ENCODE assay signal across 8 mouse cellular contexts in the genomic region with DNA sequence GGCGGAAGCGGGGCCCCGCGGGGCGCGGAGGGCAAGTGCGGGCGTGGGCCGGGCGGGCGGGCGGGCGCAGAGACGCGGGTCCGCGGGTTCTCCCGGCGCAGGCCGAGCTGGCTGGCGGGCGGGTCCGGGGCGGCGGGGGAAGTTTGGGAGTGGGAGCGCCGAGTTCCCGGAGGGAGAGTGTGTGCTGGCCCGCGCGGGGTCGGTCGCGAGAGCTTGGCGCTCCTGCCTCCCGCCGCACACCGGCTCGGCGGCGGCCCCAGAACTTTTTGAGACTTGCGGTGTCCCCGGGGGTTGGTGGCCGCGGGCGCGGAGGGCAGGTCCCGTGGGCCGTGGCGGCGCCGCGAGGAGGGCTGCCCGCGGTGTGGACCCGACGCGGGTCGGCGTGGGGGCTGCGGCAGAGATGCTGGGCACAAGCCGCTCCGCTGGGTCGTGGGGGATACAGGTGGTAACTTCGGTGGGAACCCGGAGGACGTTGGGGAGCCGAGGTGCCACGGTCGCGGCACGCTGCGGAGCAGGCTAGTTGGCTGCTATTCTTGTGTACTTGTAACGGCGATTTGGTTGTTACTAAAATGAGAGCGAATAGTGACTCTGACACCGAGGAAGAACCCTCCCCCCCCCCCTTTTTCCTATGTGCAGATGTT. TPM values are rescaled to one million over a fixed set of nuclear protein-coding genes. Genes with fewer than 3 reads are reported as not detected.
DNase-seq lines count a peak whose midpoint lies in the region; ATAC-seq and TF ChIP-seq lines count a peak whose summit lies in the region.

No protein-coding gene starts in this region.

- no peak overlapping the region for H3K27ac ChIP-seq in bone marrow macrophage, adult 2 months (ENCODE audit: insufficient read depth, low read depth, low read length)
- peak overlapping the region; percentile 98 for H3K27ac ChIP-seq in forebrain, embryonic 15.5 days (replicated peaks)
- peak overlapping the region; percentile 97 for H3K27ac ChIP-seq in hindbrain, embryonic 16.5 days (ENCODE audit: low read depth, low read length)
- no peak overlapping the region for H3K27ac ChIP-seq in liver, adult 2 months (replicated peaks; ENCODE audit: insufficient read depth, low read depth, low read length)
- peak overlapping the region; percentile 96 for H3K27ac ChIP-seq in stomach, embryonic 16.5 days (ENCODE audit: low read length)

- ATAC-seq in cerebellum, adult (ENCODE audit: insufficient number of reproducible peaks, low FRiP score, low TSS enrichment) = no peak
- ATAC-seq in forebrain, embryonic 15.5 days (replicated peaks) = no peak
- no peak for ATAC-seq in hindbrain, embryonic 16.5 days
- ATAC-seq in stomach, embryonic 16.5 days (ENCODE audit: insufficient read depth, low FRiP score) = no peak

- H3K9me3 ChIP-seq in forebrain, embryonic 15.5 days = no peaks in the 10 kb centered on the region
- no peaks in the 10 kb centered on the region for H3K9me3 ChIP-seq in hindbrain, embryonic 16.5 days (ENCODE audit: control insufficient read depth, low read length)
- no peaks in the 10 kb centered on the region for H3K9me3 ChIP-seq in stomach, embryonic 16.5 days (replicated peaks; ENCODE audit: control insufficient read depth, low read length)

- DNase-seq in cerebellum, adult 11 months = peak; percentile 41
- no peak for DNase-seq in liver, adult 2 months (ENCODE audit: extremely low read depth, low read depth, low spot score)
- DNase-seq in neural tube, embryonic 10.5 days (ENCODE audit: extremely low spot score, low spot score) = peak; percentile 65

- under 1% methylated on average over 60 of the region's 77 CpGs for WGBS in forebrain, embryonic 15.5 days
- under 1% methylated on average over 40 of the region's 77 CpGs for WGBS in hindbrain, embryonic 16.5 days
- 1% methylated on average over 76 of the region's 77 CpGs for WGBS in liver, adult 2 months
- WGBS in stomach, embryonic 16.5 days = 2% methylated on average over 52 of the region's 77 CpGs

- peaks cover 10% of the 10 kb centered on the region; the same call in 1 of the 2 replicates for H3K4me1 ChIP-seq in bone marrow macrophage, adult 2 months (ENCODE audit: control insufficient read depth, insufficient read depth, low read length)
- peaks cover 34% of the 10 kb centered on the region for H3K4me1 ChIP-seq in forebrain, embryonic 15.5 days
- peaks cover 16% of the 10 kb centered on the region for H3K4me1 ChIP-seq in hindbrain, embryonic 16.5 days (ENCODE audit: control insufficient read depth, insufficient read depth, low read depth, low read length)
- H3K4me1 ChIP-seq in liver, adult 2 months (ENCODE audit: control insufficient read depth, insufficient read depth, low read length) = no peaks in the 10 kb centered on the region
- H3K4me1 ChIP-seq in stomach, embryonic 16.5 days (ENCODE audit: control insufficient read depth, insufficient read depth, low read length) = peaks cover 13% of the 10 kb centered on the region

- H3K4me3 ChIP-seq in bone marrow macrophage, adult 2 months (ENCODE audit: insufficient read depth, low read length) = peak overlapping the region; percentile 85
- peak overlapping the region; percentile 97 for H3K4me3 ChIP-seq in forebrain, embryonic 15.5 days
- peak overlapping the region; percentile 96 for H3K4me3 ChIP-seq in hindbrain, embryonic 16.5 days (ENCODE audit: low read length)
- peak overlapping the region; percentile 98 for H3K4me3 ChIP-seq in liver, adult 2 months (ENCODE audit: insufficient read depth, low read depth, low read length)
- H3K4me3 ChIP-seq in stomach, embryonic 16.5 days (replicated peaks; ENCODE audit: low read length) = peak overlapping the region; percentile 91

- TF ChIP-seq CTCF in bone marrow macrophage, adult 2 months (IDR thresholded peaks at IDR 0.05; ENCODE audit: low read depth, low read length) = no peak
- no peak for TF ChIP-seq CTCF in liver, adult 2 months (IDR thresholded peaks at IDR 0.05; ENCODE audit: low read depth, low read length)

- peak overlapping the region; percentile 94 for H3K9ac ChIP-seq in forebrain, embryonic 15.5 days (replicated peaks)
- peak overlapping the region; percentile 88 for H3K9ac ChIP-seq in hindbrain, embryonic 16.5 days (ENCODE audit: low read depth, low read length)
- peak overlapping the region; percentile 94 for H3K9ac ChIP-seq in liver, adult 2 months (ENCODE audit: low read depth, low read length)
- peak overlapping the region; percentile 95 for H3K9ac ChIP-seq in stomach, embryonic 16.5 days (ENCODE audit: low read length)

- no peak for TF ChIP-seq POLR2A in bone marrow macrophage, adult 2 months (IDR thresholded peaks at IDR 0.05; ENCODE audit: borderline replicate concordance, low read depth, low read length)
- no peak for TF ChIP-seq POLR2A in liver, adult 2 months (IDR thresholded peaks at IDR 0.05; ENCODE audit: extremely low read depth, insufficient read depth, low read length)

- no peaks in the 10 kb centered on the region for H3K36me3 ChIP-seq in forebrain, embryonic 15.5 days
- no peaks in the 10 kb centered on the region for H3K36me3 ChIP-seq in hindbrain, embryonic 16.5 days (ENCODE audit: control insufficient read depth, insufficient read depth, low read length)
- no peaks in the 10 kb centered on the region for H3K36me3 ChIP-seq in liver, adult 2 months (ENCODE audit: control insufficient read depth, insufficient read depth, low read length)
- H3K36me3 ChIP-seq in stomach, embryonic 16.5 days (ENCODE audit: control insufficient read depth, insufficient read depth, low read length) = no peaks in the 10 kb centered on the region

- no peaks in the 10 kb centered on the region for H3K79me2 ChIP-seq in liver, adult 2 months (ENCODE audit: control insufficient read depth, insufficient read depth, low read length)

- H3K27me3 ChIP-seq in forebrain, embryonic 15.5 days = no peaks in the 10 kb centered on the region
- H3K27me3 ChIP-seq in hindbrain, embryonic 16.5 days (replicated peaks; ENCODE audit: control insufficient read depth, insufficient read depth, low read length) = no peaks in the 10 kb centered on the region
- H3K27me3 ChIP-seq in liver, adult 2 months (ENCODE audit: control insufficient read depth, insufficient read depth, low read length) = peaks cover 4% of the 10 kb centered on the region; the same call in 1 of the 2 replicates
- no peaks in the 10 kb centered on the region for H3K27me3 ChIP-seq in stomach, embryonic 16.5 days (ENCODE audit: control insufficient read depth, insufficient read depth, low read length)

- H3K4me2 ChIP-seq in forebrain, embryonic 15.5 days (replicated peaks) = peak overlapping the region; percentile 91
- peak overlapping the region; percentile 85 for H3K4me2 ChIP-seq in hindbrain, embryonic 16.5 days (ENCODE audit: low read length)
- peak overlapping the region; percentile 69 for H3K4me2 ChIP-seq in stomach, embryonic 16.5 days (ENCODE audit: low read depth, low read length)

RNA-seq across cellular contexts. Expression of a gene that starts 1.7 kb away (rescaled TPM):
- 7.7 and 8.5 TPM in 2 replicates for polyA plus RNA-seq in bone marrow macrophage, adult 2 months (2012; ENCODE audit: insufficient read depth, insufficient read length, missing spikeins)
- 281 and 308 TPM in 2 replicates for polyA plus RNA-seq in forebrain, embryonic 15.5 days (2015; fragmentation: Nextera tagmentation; extraction: Ambion mirVana)
- polyA plus RNA-seq in hindbrain, embryonic 16.5 days (2015; fragmentation: Nextera tagmentation; extraction: Ambion mirVana) = 197 and 209 TPM in 2 replicates
- 1.7 and 2.5 TPM in 2 replicates for total RNA-seq in liver, adult 2 months (2014; rRNA removed)
- 0.54 and 1.2 TPM in 2 replicates for polyA plus RNA-seq in liver, adult 2 months (2012; rRNA removed)
- polyA plus RNA-seq in stomach, embryonic 16.5 days (2015; fragmentation: Nextera tagmentation; extraction: Ambion mirVana) = 119 TPM in 2 replicates

Comparison
In these comparisons a context has a peak if more than half of its experiments do, and no peak if none do; other contexts are left out.
1. H3K27ac ChIP-seq: peak in forebrain, embryonic 15.5 days (single experiment), hindbrain, embryonic 16.5 days (single experiment) and stomach, embryonic 16.5 days (single experiment); none in bone marrow macrophage, adult 2 months (single experiment) and liver, adult 2 months (single experiment).
2. RNA of a gene that starts 1.7 kb away (polyA plus RNA-seq): 281 to 308 TPM in forebrain, embryonic 15.5 days, 197 to 209 TPM in hindbrain, embryonic 16.5 days and 119 TPM in stomach, embryonic 16.5 days; 7.7 to 8.5 TPM in bone marrow macrophage, adult 2 months and 0.54 to 1.2 TPM in liver, adult 2 months; every median in the first group is over 10 times any median in the second.
3. Peak in every context shown above with its lines, with median percentiles within 50 percentile points of each other: H3K4me3 ChIP-seq, H3K4me2 ChIP-seq and H3K9ac ChIP-seq.